Mouse (Mus musculus): ENCODE data around the gene Fyttd1. TPM values are rescaled to one million over a fixed set of nuclear protein-coding genes. Genes with fewer than 3 reads are reported as not detected.

The Fyttd1 gene
- polyA plus RNA-seq (2016; fragmentation: Nextera tagmentation; extraction: Ambion mirVana): 165 and 170 TPM in 2 replicates

DNA sequence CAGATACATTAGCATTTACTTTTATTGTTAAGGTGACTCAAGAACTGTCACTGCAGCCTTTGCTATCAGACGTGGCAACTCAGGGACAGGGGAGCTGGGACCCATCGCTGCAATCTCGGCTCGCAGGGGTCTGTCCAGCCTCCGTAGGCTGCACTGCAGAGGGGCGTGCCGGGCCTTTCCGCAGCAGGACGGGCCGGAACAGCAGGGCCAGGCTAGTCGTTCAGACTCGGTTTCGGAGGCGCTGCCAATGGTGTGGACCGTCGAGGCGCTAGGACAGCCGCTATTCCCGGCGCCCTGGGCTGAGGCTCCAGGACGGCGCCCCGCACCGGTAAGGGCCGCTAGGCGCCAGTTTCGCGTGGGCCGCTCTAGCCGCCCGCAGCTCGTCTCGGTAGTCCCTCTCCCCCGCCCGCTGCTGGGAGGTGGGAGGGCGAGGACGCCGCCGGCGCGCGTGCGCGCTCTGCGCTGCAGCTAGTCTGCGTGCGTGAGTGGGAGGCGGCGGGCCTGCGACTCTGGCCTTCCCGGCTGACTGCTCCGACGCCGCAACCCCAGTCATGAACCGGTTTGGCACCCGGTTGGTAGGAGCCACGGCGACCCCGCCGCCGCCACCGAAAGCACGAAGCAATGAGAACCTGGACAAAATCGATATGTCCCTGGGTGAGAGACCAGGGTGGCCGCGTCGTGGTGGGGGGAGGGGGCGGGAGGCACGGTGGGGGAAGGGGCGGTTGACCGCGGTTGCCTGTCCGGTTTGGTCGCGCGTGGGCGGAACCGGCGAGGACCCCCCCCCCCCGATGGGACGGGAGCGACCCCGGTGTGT is at the start of gene Fyttd1, which contains the start of gene Rubcn:
TSS of gene Fyttd1 (plus strand) at position 158 of the 814 bp plus-strand sequence.
TSS of gene Rubcn (minus strand) at position 424 of the 814 bp plus-strand sequence.
- Histone ChIP-seq H3K4me3 (peak within 1 kb of the TSS; percentile 100), H3K9me3 (replicated peaks) (no peaks in the 10 kb centered on the region), H3K4me2 (peak within 1 kb of the TSS; percentile 83), H3K4me1 (replicated peaks) (peaks cover 26% of the 10 kb centered on the region), H3K27ac (ENCODE audit: poor library complexity, severe bottlenecking) (peak within 1 kb of the TSS; percentile 91), H3K36me3 (peaks cover 2% of the 10 kb centered on the region; the same call in 1 of the 2 replicates), H3K27me3 (replicated peaks) (no peaks in the 10 kb centered on the region), H3K9ac (peak within 1 kb of the TSS; percentile 99)
- under 1% methylated on average over 81 of the region's 83 CpGs for WGBS
- peak; percentile 97 for ATAC-seq (ENCODE audit: insufficient number of reproducible peaks, low FRiP score)

DNA sequence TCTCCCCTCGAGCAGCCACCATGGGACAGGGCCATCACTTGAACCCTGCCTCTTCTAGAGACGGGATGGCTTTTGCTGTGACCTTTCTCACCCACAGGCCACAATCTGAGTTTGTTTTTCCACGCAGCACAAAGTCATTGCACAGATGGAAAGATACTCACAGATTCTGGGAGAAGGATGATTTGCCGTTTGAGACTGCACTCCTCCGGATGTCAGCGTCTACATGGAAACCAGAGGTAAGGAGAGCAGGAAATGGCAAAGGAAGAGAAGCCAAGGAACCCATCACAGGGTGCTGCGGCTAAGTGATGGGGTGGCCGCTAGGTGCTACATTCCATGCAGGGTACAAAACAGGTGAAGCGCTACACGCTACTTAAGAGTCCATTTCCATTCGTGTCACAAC is 48.2 kb upstream of the Fyttd1 start:
- Histone ChIP-seq H3K27ac (ENCODE audit: poor library complexity, severe bottlenecking) (no peak overlapping the region), H3K27me3 (replicated peaks) (no peaks in the 10 kb centered on the region), H3K4me3 (no peak overlapping the region), H3K4me1 (replicated peaks) (peaks cover 15% of the 10 kb centered on the region), H3K9me3 (replicated peaks) (no peaks in the 10 kb centered on the region), H3K36me3 (peaks cover 81% of the 10 kb centered on the region), H3K9ac (no peak overlapping the region), H3K4me2 (no peak overlapping the region)
- no peak for ATAC-seq (ENCODE audit: insufficient number of reproducible peaks, low FRiP score)
- 83% methylated on average over 11 of the region's 11 CpGs for WGBS

DNA sequence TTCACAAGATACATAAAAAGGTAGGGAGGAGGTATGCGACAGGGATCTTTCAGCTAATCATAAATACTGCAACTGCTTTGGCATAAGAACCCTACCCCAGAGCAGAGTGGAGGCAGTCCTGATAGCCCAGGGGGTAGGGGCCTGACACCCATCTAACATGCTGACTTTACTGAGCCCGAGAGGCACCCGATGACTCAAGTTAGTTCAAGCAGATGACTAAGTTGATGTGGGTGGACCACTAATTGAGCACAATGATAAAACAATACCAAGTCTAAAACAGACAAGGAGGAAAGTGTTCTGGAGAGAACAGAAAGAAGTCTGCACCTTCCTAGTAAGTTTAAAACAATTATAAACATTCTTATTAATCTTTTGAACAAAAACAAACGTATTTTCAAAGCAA is 45.8 kb upstream of the Fyttd1 start:
- Histone ChIP-seq H3K9me3 (replicated peaks) (no peaks in the 10 kb centered on the region), H3K27me3 (replicated peaks) (no peaks in the 10 kb centered on the region), H3K4me1 (replicated peaks) (no peaks in the 10 kb centered on the region), H3K27ac (ENCODE audit: poor library complexity, severe bottlenecking) (no peak overlapping the region), H3K4me3 (no peak overlapping the region), H3K9ac (no peak overlapping the region), H3K36me3 (peaks cover 79% of the 10 kb centered on the region), H3K4me2 (no peak overlapping the region)
- no peak for ATAC-seq (ENCODE audit: insufficient number of reproducible peaks, low FRiP score)
- WGBS: 84% methylated on average over 4 of the region's 4 CpGs

DNA sequence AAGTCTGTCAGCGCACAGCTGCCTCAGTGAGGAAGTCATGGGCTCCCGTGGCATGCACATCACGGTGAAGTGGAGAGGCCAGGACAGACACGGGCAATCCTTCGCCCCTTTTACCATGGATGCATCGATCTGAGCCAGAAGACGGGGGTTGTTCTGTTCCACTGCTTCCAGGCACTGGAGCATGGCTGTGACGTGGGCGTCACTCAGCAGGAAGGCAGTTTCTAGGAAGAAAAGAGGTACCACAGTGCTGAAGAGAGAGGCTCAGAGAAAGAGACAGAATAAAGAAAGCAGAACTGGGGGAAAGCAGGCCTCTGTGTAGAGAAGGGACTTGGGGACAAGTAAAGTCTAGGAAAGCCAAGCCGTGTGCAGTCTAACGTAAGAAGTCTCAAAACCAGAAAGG is 30.2 kb upstream of the Fyttd1 start:
- no peak for ATAC-seq (ENCODE audit: insufficient number of reproducible peaks, low FRiP score)
- 94% methylated on average over 11 of the region's 11 CpGs for WGBS

DNA sequence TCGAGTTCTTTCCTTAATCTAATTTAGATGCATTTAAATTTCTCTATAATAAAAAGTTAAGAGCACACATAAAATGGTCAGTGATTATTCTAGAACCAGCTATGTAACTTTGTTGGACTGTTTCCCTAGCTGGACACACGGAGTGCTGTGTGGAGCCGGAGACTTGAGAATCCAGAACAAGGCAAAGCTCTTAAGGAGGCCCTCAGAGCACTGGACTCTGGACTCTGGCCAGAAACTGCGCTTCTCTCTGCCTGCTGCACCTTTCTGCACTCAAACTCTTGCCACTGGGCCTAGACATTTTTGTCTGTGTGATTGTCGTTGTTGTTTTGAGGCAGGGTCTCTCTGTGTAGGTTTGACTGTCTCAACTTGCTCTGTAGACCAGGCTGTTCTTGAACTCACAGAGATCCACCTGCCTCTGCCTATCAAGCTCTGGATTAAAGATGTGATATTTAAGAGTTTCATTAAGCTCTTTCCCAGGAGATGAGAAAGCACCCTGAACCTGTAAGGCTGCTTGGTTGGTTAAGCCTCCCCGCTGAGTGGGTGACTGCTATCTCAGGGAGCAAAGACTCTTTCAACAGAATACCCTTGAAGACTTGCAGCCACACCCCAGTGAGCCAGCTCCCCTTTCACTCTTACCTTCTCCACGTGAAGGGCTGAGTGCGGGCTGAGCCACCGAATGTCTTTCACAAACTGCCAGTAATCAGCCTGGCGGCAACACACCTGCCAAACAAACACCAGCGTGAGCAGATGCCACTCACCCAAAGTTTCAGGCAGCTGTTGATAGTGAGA is 28.1 kb upstream of the Fyttd1 start:
- 85% methylated on average over 11 of the region's 11 CpGs for WGBS
- no peaks in the 10 kb centered on the region for H3K27me3 ChIP-seq (replicated peaks)
- H3K9ac ChIP-seq: no peak overlapping the region
- H3K4me2 ChIP-seq: no peak overlapping the region
- no peak overlapping the region for H3K4me3 ChIP-seq
- no peak overlapping the region for H3K27ac ChIP-seq (ENCODE audit: poor library complexity, severe bottlenecking)
- H3K36me3 ChIP-seq: peaks cover 59% of the 10 kb centered on the region
- ATAC-seq (ENCODE audit: insufficient number of reproducible peaks, low FRiP score): no peak
- H3K9me3 ChIP-seq (replicated peaks): no peaks in the 10 kb centered on the region
- H3K4me1 ChIP-seq (replicated peaks): peaks cover 18% of the 10 kb centered on the region

More for the DNA sequence above, 30.2 kb upstream of the Fyttd1 start:
- Histone ChIP-seq H3K4me1 (replicated peaks) (0 out of 2 replicates have a peak, but pooled peaks cover 6% of the 10 kb centered on the region), H3K4me2 (no peak overlapping the region), H3K27ac (ENCODE audit: poor library complexity, severe bottlenecking) (no peak overlapping the region), H3K9me3 (replicated peaks) (no peaks in the 10 kb centered on the region), H3K36me3 (peaks cover 80% of the 10 kb centered on the region), H3K9ac (no peak overlapping the region), H3K4me3 (no peak overlapping the region), H3K27me3 (replicated peaks) (no peaks in the 10 kb centered on the region)

DNA sequence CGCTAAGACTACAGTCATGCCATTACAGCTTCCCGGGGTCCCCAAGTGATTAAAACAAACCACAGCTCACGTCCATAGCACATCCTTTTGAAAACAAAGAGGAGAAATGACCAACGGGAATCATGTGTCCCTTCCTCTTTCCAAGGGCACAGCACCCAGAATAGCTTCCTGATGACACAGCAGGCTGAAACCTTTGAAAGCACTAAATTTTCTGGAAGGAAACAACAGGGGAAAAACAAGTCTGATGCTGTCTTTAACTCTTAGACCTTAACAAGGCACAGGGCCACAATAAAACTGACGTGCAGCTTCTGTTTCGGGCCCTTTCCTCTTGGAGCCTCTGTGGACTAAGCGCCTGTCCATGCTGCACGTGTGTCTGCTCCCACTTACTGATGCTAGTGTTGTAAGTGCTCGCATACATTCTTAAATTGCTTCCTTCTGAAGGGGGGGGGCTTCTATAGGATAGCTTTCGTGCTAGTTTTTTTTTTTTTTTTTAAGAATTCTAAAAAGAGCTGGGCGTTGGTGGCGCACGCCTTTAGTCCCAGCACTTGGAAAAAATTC is 23.7 kb upstream of the Fyttd1 start:
- Histone ChIP-seq H3K9me3 (replicated peaks) (no peaks in the 10 kb centered on the region), H3K4me2 (peak overlapping the region; percentile 44), H3K9ac (peak overlapping the region; percentile 60), H3K36me3 (peaks cover 29% of the 10 kb centered on the region), H3K27ac (ENCODE audit: poor library complexity, severe bottlenecking) (peak overlapping the region; percentile 96), H3K27me3 (replicated peaks) (no peaks in the 10 kb centered on the region), H3K4me3 (no peak overlapping the region), H3K4me1 (replicated peaks) (peaks cover 40% of the 10 kb centered on the region)
- WGBS: 28% methylated on average over 13 of the region's 13 CpGs
- 0 out of 2 replicates have a peak, but pooled peaks have one; percentile 27 for ATAC-seq (ENCODE audit: insufficient number of reproducible peaks, low FRiP score)

DNA sequence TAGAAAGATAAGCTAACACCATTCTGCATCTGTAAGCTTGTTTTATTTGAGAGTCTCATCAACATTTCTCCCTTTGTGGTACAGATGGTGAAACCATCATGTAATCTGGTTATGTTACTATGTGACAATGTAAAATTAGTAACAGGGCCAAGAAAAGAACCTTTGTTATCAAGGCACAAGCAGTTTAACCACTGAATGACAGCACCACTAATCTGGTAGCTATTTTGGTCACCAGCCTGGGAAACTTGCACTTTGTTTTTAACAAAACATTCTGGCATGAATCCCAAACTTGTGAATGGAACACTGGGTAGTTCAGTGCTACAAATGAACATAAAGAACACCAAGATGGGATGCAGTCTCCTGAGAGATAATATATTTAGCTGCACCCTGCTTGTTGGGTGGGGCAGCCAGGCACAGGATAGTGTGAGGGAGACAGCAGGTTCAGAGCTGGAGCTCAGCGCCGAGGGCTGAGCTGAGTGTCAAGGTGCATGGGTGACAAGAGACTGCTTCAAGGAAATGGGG is 23.2 kb upstream of the Fyttd1 start:
- H3K36me3 ChIP-seq: peaks cover 24% of the 10 kb centered on the region
- peak; percentile 30; the same call in 1 of the 2 replicates for ATAC-seq (ENCODE audit: insufficient number of reproducible peaks, low FRiP score)
- H3K9me3 ChIP-seq (replicated peaks): no peaks in the 10 kb centered on the region
- H3K27me3 ChIP-seq (replicated peaks): no peaks in the 10 kb centered on the region
- H3K9ac ChIP-seq: 0 out of 2 replicates have a peak overlapping the region, but pooled peaks have one; percentile 34
- H3K27ac ChIP-seq (ENCODE audit: poor library complexity, severe bottlenecking): peak overlapping the region; percentile 96
- peaks cover 42% of the 10 kb centered on the region for H3K4me1 ChIP-seq (replicated peaks)
- peak overlapping the region; percentile 46 for H3K4me2 ChIP-seq
- H3K4me3 ChIP-seq: no peak overlapping the region
- WGBS: 12% methylated on average over 2 of the region's 2 CpGs

DNA sequence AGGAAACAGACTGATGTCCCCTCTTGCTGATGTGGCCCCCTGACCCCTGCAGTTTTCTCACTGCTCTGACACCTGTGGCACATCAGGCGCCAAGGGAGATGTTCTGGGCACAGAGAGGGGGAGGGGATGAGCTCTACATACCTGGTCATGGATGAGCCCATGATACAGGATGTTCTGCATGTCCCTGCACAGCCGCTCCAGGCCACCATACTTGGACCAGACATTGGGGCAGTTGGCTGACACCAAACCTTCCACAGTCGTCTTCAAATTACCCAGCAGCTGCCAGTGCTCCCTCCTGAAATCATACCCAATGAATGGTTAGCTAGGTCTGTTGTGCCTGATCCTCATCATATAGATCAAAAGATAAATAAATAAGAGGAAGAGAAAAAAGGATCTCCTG is 20.5 kb upstream of the Fyttd1 start:
- 90% methylated on average over 3 of the region's 3 CpGs for WGBS
- no peak overlapping the region for H3K4me3 ChIP-seq
- no peaks in the 10 kb centered on the region for H3K9me3 ChIP-seq (replicated peaks)
- peaks cover 21% of the 10 kb centered on the region for H3K36me3 ChIP-seq
- ATAC-seq (ENCODE audit: insufficient number of reproducible peaks, low FRiP score): no peak
- H3K27ac ChIP-seq (ENCODE audit: poor library complexity, severe bottlenecking): no peak overlapping the region
- H3K27me3 ChIP-seq (replicated peaks): no peaks in the 10 kb centered on the region
- no peak overlapping the region for H3K9ac ChIP-seq
- H3K4me2 ChIP-seq: no peak overlapping the region
- peaks cover 49% of the 10 kb centered on the region for H3K4me1 ChIP-seq (replicated peaks)

DNA sequence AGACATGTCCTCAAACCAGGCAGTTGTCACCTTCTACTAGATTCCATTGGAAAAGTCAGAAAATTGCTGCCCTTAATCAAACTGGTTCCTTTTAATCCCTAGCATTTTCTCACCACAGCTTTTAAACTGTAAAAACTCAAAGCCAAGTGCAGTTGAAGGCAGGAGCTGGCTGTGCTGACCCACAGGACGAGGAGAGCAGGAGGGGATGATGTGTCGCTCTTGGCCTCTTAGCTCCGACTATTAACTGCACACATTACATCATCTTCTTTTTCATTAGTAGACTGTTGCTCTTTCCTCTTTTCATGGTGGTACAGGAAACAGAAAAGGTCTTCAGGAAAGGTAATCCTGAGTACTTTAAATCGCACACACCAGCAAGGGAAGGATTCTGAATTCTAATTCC is 18.9 kb upstream of the Fyttd1 start:
- Histone ChIP-seq H3K9me3 (replicated peaks) (no peaks in the 10 kb centered on the region), H3K27me3 (replicated peaks) (no peaks in the 10 kb centered on the region), H3K9ac (peak overlapping the region; percentile 16; the same call in 1 of the 2 replicates), H3K27ac (ENCODE audit: poor library complexity, severe bottlenecking) (peak overlapping the region; percentile 96), H3K36me3 (peaks cover 22% of the 10 kb centered on the region), H3K4me1 (replicated peaks) (peaks cover 44% of the 10 kb centered on the region), H3K4me3 (no peak overlapping the region), H3K4me2 (no peak overlapping the region)
- ATAC-seq (ENCODE audit: insufficient number of reproducible peaks, low FRiP score): no peak
- WGBS: 38% methylated on average over 4 of the region's 4 CpGs

DNA sequence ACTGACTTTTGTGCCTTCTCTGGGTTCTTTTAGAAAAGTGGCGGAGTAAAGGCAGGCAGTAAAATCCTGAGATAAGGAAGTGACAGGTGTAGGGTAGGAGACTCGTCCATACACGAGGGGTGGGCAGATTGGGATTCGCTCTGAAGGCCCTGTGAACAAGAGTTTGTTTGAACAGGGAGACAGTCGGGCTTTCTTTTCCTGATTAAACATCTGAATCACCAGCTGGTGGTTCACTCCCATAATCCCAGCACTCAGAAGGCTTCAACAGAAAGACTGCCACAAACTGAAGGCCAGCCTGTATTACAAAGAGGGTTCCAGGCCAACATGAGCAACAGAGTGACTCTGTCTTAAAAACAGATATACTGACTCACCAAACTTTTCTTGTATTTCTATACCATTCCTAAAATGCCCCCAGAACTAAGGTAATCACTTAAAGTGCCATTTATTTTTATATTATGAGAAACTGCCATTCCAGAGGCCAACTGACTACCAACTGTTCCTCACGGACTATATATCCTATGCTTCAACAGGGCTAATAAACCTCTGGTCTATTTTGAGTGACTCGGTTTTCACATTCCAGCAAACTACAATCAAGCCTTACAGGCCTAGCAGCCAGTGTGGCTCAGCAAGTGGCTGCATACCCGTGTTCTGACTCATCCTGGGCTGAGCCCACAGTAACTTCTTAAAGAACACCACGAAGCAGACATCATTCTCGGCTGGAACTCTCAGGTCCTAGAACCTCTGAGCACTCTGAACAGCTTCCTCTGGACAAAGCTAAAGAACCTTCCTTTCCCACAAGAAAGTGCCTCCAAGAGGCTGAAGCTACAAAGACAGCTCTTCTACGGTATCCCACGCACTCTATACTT is 18.3 kb upstream of the Fyttd1 start:
- H3K36me3 ChIP-seq: peaks cover 28% of the 10 kb centered on the region
- H3K9me3 ChIP-seq (replicated peaks): no peaks in the 10 kb centered on the region
- peaks cover 46% of the 10 kb centered on the region for H3K4me1 ChIP-seq (replicated peaks)
- WGBS: 32% methylated on average over 12 of the region's 12 CpGs
- peak overlapping the region; percentile 96 for H3K27ac ChIP-seq (ENCODE audit: poor library complexity, severe bottlenecking)
- ATAC-seq (ENCODE audit: insufficient number of reproducible peaks, low FRiP score): peak; percentile 60; the same call in 1 of the 2 replicates
- H3K27me3 ChIP-seq (replicated peaks): no peaks in the 10 kb centered on the region
- peak overlapping the region; percentile 16; the same call in 1 of the 2 replicates for H3K9ac ChIP-seq
- no peak overlapping the region for H3K4me3 ChIP-seq
- peak overlapping the region; percentile 40 for H3K4me2 ChIP-seq

Measured in heart, embryonic 12.5 days (tissue).